Mouse (Mus musculus): Measurements from ENCODE around the gene Glmn.

Glmn gene

GRCm38 (mm10) chr5:107516087-107516486, 81.6 kb downstream of the Glmn start:
- no peak for DNase-seq (ENCODE audit: low read depth, low spot score)

DNA sequence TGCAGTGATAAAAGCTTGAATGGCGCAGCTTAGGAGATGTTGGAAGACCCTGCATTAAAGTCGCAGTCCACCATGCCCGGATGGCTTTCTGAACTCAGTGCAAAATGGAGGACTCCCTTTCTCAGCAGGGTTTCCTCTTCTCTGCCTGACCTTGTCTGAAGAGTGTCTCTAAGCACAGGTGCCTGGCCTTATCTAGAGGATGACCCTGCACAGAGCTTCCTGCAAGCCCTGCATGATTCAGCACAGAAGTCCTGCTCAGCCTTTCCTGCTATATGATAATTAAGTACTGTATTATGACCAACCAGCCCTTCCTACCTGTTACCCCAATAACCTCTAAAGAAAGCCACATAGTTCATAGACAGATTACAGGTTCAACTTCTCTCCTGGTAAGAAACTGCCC, 82.2 kb downstream of the Glmn start:
- DNase-seq (ENCODE audit: low read depth, low spot score): no peak

DNA sequence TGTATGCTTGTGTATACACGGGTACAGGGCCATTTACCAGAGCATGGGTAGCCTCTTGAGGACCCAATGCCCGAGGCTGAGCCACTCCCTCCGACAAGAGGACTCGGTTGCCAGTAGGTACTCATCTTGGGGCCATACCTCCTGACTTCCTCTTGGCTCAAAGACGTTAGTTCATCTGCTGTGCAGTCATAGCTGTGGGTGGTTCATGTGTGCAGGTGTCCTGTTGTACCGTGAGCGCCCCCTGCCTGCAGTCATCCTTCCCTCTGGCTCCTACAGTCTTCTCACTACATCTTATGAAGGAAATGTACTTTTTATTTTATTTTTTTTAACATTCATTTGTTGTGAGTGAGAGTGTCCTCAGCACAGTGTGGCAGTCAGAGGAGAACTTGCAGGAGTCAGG, 84.1 kb downstream of the Glmn start:
- no peak for DNase-seq (ENCODE audit: low read depth, low spot score)

GRCm38 (mm10) chr5:107511326-107511725, 86.4 kb downstream of the Glmn start:
- DNase-seq (ENCODE audit: low read depth, low spot score): no peak

GRCm38 (mm10) chr5:107510503-107510902, 87.2 kb downstream of the Glmn start:
- no peak for DNase-seq (ENCODE audit: low read depth, low spot score)

- no peak for DNase-seq (ENCODE audit: low read depth, low spot score)
Observed at GRCm38 (mm10) chr5:107507321-107507720, 90.4 kb downstream of the Glmn start, which contains the start of gene Gm42669. Gene Gm42669, plus strand, starts transcription at chr5:107507621.

DNA sequence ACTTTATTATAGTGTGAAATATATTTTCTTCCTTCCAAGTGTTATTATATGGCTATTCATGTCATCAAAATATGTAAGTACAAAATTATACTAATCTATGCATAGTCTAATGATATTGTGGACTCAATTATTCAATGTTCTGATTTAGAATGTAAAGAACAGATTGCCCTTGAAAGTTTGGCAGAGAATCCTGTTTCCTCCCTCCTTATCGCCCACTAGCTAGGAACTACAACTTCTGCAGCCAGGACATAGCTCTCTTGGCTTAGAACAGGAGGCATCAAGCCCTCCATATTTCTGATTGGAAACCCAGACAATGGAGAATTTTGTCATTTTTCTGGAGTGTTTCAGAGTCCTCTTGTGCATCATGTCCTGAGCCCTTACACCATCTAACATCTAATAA, 96.9 kb downstream of the Glmn start:
- DNase-seq (ENCODE audit: low read depth, low spot score): no peak

DNA sequence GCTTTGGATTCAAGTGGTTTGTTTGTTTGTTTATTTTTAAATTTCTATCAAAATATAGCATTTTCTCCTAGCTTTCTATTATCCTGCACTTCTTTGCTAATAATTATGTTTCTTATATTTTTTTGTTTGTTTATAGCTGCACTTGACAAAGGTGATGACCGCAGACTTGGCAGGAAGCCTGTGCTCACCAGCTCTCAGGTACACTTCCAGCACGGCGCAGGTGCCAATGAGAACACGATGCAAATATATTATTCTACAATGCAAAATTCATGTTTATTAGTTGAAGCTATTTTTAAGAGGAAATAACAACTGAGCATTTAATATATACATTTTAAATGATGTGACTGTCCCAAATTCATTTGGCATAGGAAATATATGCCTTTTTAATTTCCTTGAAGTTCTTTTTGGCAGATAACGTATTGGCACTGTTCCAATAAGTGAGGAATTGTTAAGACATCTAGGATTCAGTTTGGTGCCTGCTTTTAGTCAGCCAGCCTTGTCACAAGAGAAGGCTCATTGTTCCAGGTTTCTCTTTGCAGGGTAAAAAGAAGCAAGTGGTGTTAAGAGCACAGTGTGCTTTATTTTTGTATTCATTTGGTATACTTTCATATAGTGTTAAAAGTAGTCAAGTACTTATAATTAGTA, 97.7 kb downstream of the Glmn start:
- DNase-seq (ENCODE audit: low read depth, low spot score): no peak
